Mouse (Mus musculus): ENCODE measurements around the gene Mcm9. TPM values are rescaled to one million over a fixed set of nuclear protein-coding genes. Genes with fewer than 3 reads are reported as not detected.
"Not testable (repeated sequence)": the region's sequence is repeated elsewhere in the genome, so short reads cannot be mapped to it uniquely, and the experiment has no call there.

Mcm9 gene
- 7.3 and 7.7 TPM in 2 replicates for total RNA-seq (2014; rRNA removed)
- 8.0 and 8.8 TPM in 2 replicates for polyA plus RNA-seq (2015; fragmentation: Nextera tagmentation; extraction: Ambion mirVana)

GRCm38 (mm10) chr10:53630339-53630738 is at the start of gene Mcm9:
Gene Mcm9 (minus strand): TSS chr10:53630439.
- H3K4me2 ChIP-seq (ENCODE audit: low read depth, low read length): peak within 1 kb of the TSS; percentile 47
- peak within 1 kb of the TSS; percentile 79 for H3K4me3 ChIP-seq (ENCODE audit: low read length)
- ATAC-seq; DNase-seq (ENCODE audit: low spot score); H3K36me3 ChIP-seq (ENCODE audit: insufficient read depth, low read length); H3K4me1 ChIP-seq (ENCODE audit: insufficient read depth, low read length); H3K27me3 ChIP-seq (ENCODE audit: insufficient read depth, low read length); H3K9me3 ChIP-seq (ENCODE audit: low read length): not testable (repeated sequence)
- WGBS: 54% methylated on average over 10 of the region's 10 CpGs
- H3K27ac ChIP-seq: peak within 1 kb of the TSS; percentile 85
- peak within 1 kb of the TSS; percentile 72 for H3K9ac ChIP-seq (replicated peaks; ENCODE audit: low read length)

- Histone ChIP-seq H3K9ac (replicated peaks; ENCODE audit: low read length) (no peak overlapping the region), H3K27ac (no peak overlapping the region), H3K4me3 (ENCODE audit: low read length) (no peak overlapping the region), H3K4me1 (ENCODE audit: insufficient read depth, low read length) (no peaks in the 10 kb centered on the region), H3K36me3 (ENCODE audit: insufficient read depth, low read length) (no peaks in the 10 kb centered on the region), H3K4me2 (ENCODE audit: low read depth, low read length) (no peak overlapping the region), H3K9me3 (ENCODE audit: low read length) (no peaks in the 10 kb centered on the region), H3K27me3 (ENCODE audit: insufficient read depth, low read length) (no peaks in the 10 kb centered on the region)
- ATAC-seq (no peak), DNase-seq (ENCODE audit: low spot score) (no peak)
- TF ChIP-seq CTCF (IDR thresholded peaks at IDR 0.05; ENCODE audit: low read depth): no peak
- 86% methylated on average over 4 of the region's 4 CpGs for WGBS
These were observed 31.5 kb upstream of the Mcm9 start for GRCm38 (mm10) chr10:53661788-53662187.

GRCm38 (mm10) chr10:53654239-53654638 is 24.0 kb upstream of the Mcm9 start:
- not testable (repeated sequence) for H3K27ac ChIP-seq; H3K9ac ChIP-seq (replicated peaks; ENCODE audit: low read length); ATAC-seq; H3K4me3 ChIP-seq (ENCODE audit: low read length); H3K4me2 ChIP-seq (ENCODE audit: low read depth, low read length); DNase-seq (ENCODE audit: low spot score); H3K27me3 ChIP-seq (ENCODE audit: insufficient read depth, low read length); H3K4me1 ChIP-seq (ENCODE audit: insufficient read depth, low read length); H3K9me3 ChIP-seq (ENCODE audit: low read length)
- WGBS: 85% methylated on average over 5 of the region's 5 CpGs
- H3K36me3 ChIP-seq (ENCODE audit: insufficient read depth, low read length): peaks cover 13% of the 10 kb centered on the region; the same call in 1 of the 2 replicates
- TF ChIP-seq CTCF (IDR thresholded peaks at IDR 0.05; ENCODE audit: low read depth): 0 out of 2 replicates have a peak, but pooled peaks have one; percentile 10

- Histone ChIP-seq H3K9ac (replicated peaks; ENCODE audit: low read length) (no peak overlapping the region), H3K27ac (no peak overlapping the region), H3K4me3 (ENCODE audit: low read length) (no peak overlapping the region), H3K27me3 (ENCODE audit: insufficient read depth, low read length) (no peaks in the 10 kb centered on the region), H3K36me3 (ENCODE audit: insufficient read depth, low read length) (peaks cover 17% of the 10 kb centered on the region; the same call in 1 of the 2 replicates), H3K9me3 (ENCODE audit: low read length) (no peaks in the 10 kb centered on the region), H3K4me1 (ENCODE audit: insufficient read depth, low read length) (no peaks in the 10 kb centered on the region), H3K4me2 (ENCODE audit: low read depth, low read length) (no peak overlapping the region)
- 84% methylated on average over 2 of the region's 2 CpGs for WGBS
- ATAC-seq: no peak
- DNase-seq (ENCODE audit: low spot score): no peak
- no peak for TF ChIP-seq CTCF (IDR thresholded peaks at IDR 0.05; ENCODE audit: low read depth)
These were observed 20.4 kb upstream of the Mcm9 start for GRCm38 (mm10) chr10:53650683-53651082.

GRCm38 (mm10) chr10:53641507-53641906 is 11.3 kb upstream of the Mcm9 start:
- DNase-seq (ENCODE audit: low spot score) (peak; percentile 83), ATAC-seq (peak; percentile 87)
- no peak overlapping the region for H3K27ac ChIP-seq
- peak; percentile 91 for TF ChIP-seq CTCF (IDR thresholded peaks at IDR 0.05; ENCODE audit: low read depth)
- no peaks in the 10 kb centered on the region for H3K36me3 ChIP-seq (ENCODE audit: insufficient read depth, low read length)
- no peaks in the 10 kb centered on the region for H3K27me3 ChIP-seq (ENCODE audit: insufficient read depth, low read length)
- H3K9ac ChIP-seq (replicated peaks; ENCODE audit: low read length): no peak overlapping the region
- H3K4me1 ChIP-seq (ENCODE audit: insufficient read depth, low read length): no peaks in the 10 kb centered on the region
- no peaks in the 10 kb centered on the region for H3K9me3 ChIP-seq (ENCODE audit: low read length)
- H3K4me2 ChIP-seq (ENCODE audit: low read depth, low read length): no peak overlapping the region
- H3K4me3 ChIP-seq (ENCODE audit: low read length): no peak overlapping the region

- Histone ChIP-seq H3K27me3 (ENCODE audit: insufficient read depth, low read length) (no peaks in the 10 kb centered on the region), H3K9ac (replicated peaks; ENCODE audit: low read length) (no peak overlapping the region), H3K9me3 (ENCODE audit: low read length) (no peaks in the 10 kb centered on the region), H3K4me3 (ENCODE audit: low read length) (no peak overlapping the region), H3K36me3 (ENCODE audit: insufficient read depth, low read length) (no peaks in the 10 kb centered on the region), H3K4me1 (ENCODE audit: insufficient read depth, low read length) (no peaks in the 10 kb centered on the region), H3K27ac (no peak overlapping the region), H3K4me2 (ENCODE audit: low read depth, low read length) (no peak overlapping the region)
- 91% methylated on average over 13 of the region's 13 CpGs for WGBS
- no peak for TF ChIP-seq CTCF (IDR thresholded peaks at IDR 0.05; ENCODE audit: low read depth)
- ATAC-seq: no peak
- no peak for DNase-seq (ENCODE audit: low spot score)
These were observed 5.2 kb upstream of the Mcm9 start for GRCm38 (mm10) chr10:53635246-53635971.

- no peak overlapping the region for H3K27ac ChIP-seq
- no peak overlapping the region for H3K4me3 ChIP-seq (ENCODE audit: low read length)
- H3K4me1 ChIP-seq (ENCODE audit: insufficient read depth, low read length): no peaks in the 10 kb centered on the region
- DNase-seq (ENCODE audit: low spot score) (no peak), ATAC-seq (no peak)
- H3K36me3 ChIP-seq (ENCODE audit: insufficient read depth, low read length): no peaks in the 10 kb centered on the region
- WGBS: 85% methylated on average over 10 of the region's 10 CpGs
- H3K27me3 ChIP-seq (ENCODE audit: insufficient read depth, low read length): no peaks in the 10 kb centered on the region
- H3K9ac ChIP-seq (replicated peaks; ENCODE audit: low read length): no peak overlapping the region
- H3K9me3 ChIP-seq (ENCODE audit: low read length): no peaks in the 10 kb centered on the region
- H3K4me2 ChIP-seq (ENCODE audit: low read depth, low read length): no peak overlapping the region
- TF ChIP-seq CTCF (IDR thresholded peaks at IDR 0.05; ENCODE audit: low read depth): no peak
These were observed 3.9 kb upstream of the Mcm9 start for GRCm38 (mm10) chr10:53634160-53634559.

Data from hindbrain, postnatal 0 days (tissue).